Comparison of ENCODE assay signal across 17 mouse cellular contexts in the genomic region with DNA sequence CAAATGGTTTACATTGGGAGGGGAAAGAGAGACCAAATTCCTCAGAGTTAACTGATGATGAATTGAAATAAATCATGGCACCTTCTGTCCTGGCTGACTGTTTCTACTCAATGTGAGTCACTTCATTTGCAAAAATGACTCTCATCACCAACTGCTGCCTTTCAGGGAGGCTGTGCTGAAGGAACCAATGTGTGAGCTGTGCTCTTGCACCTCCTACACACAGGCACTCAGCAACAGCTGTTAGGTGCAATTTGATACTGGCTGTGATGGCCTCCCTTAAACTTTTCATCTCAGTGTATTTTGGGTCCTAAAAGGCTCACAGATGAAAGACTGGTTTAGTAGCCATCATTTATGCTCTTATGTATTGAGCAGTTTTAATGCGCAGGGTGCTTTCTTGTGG.
DNase-seq lines count a peak whose midpoint lies in the region; ATAC-seq lines count a peak whose summit lies in the region.
"Had no signal": no experiment of that assay in that cellular context is flagged by ENCODE, and none has a peak within 500 bp of the region (broad histone marks: within the 10 kb centered on the region; RNA-seq: fewer than 3 reads in every experiment).

No protein-coding gene starts in this region.

- no peak overlapping the region for H3K4me3 ChIP-seq in kidney, embryonic 16.5 days (ENCODE audit: low read length)
- H3K4me3 ChIP-seq: heart, embryonic 15.5 days; neural tube, embryonic 12.5 days had no signal

- peak; percentile 71 for ATAC-seq in kidney, embryonic 16.5 days (ENCODE audit: low FRiP score, low TSS enrichment)
- ATAC-seq: hindbrain, postnatal 0 days had no signal

- H3K27ac ChIP-seq in kidney, embryonic 16.5 days (ENCODE audit: low read length) = no peak overlapping the region
- H3K27ac ChIP-seq: heart, embryonic 15.5 days; hindbrain, postnatal 0 days; neural tube, embryonic 12.5 days; stomach, postnatal 0 days had no signal

- 66% methylated on average over 1 of the region's 1 CpGs for WGBS in kidney, embryonic 16.5 days

- DNase-seq in kidney, postnatal 25 days = no peak
- peak; percentile 84 to 87 for DNase-seq in frontal cortex, adult 2 months (ENCODE audit: extremely low spot score in 1 of 2, low spot score in 1 of 2)
- DNase-seq in left cerebral cortex, adult 8-10 months (ENCODE audit: low spot score in 2 of 2) = peak; percentile 17 to 84
- DNase-seq in right cerebral cortex, postnatal 25 days = peak; percentile 66
- DNase-seq in urinary bladder, postnatal 14 days (ENCODE audit: low spot score) = no peak
- DNase-seq in T-cell, adult 2 months (ENCODE audit: low spot score) = no peak
- no peak for DNase-seq in urinary bladder, postnatal 36 days (ENCODE audit: low spot score in 2 of 2)
- DNase-seq: adrenal gland, adult 2 months; cerebellum, adult 11 months; gastrocnemius, postnatal 25 days; kidney, postnatal 4 days; lung, embryonic 14.5 days had no signal

- no peak overlapping the region for H3K9ac ChIP-seq in kidney, embryonic 16.5 days (replicated peaks; ENCODE audit: low read length)
- H3K9ac ChIP-seq: heart, embryonic 15.5 days; lung, embryonic 14.5 days; neural tube, embryonic 12.5 days had no signal

- H3K4me2 ChIP-seq in kidney, embryonic 16.5 days (replicated peaks; ENCODE audit: low read depth, low read length) = no peak overlapping the region
- H3K4me2 ChIP-seq: heart, embryonic 15.5 days; lung, embryonic 14.5 days; neural tube, embryonic 12.5 days had no signal

- H3K4me1 ChIP-seq in kidney, embryonic 16.5 days (ENCODE audit: insufficient read depth, low read length) = no peaks in the 10 kb centered on the region
- H3K4me1 ChIP-seq: heart, embryonic 15.5 days; neural tube, embryonic 12.5 days had no signal

- no peaks in the 10 kb centered on the region for H3K9me3 ChIP-seq in kidney, embryonic 16.5 days (ENCODE audit: low read length)
- H3K9me3 ChIP-seq: heart, embryonic 15.5 days; neural tube, embryonic 12.5 days had no signal

- no peaks in the 10 kb centered on the region for H3K36me3 ChIP-seq in kidney, embryonic 16.5 days (ENCODE audit: insufficient read depth, low read length)
- H3K36me3 ChIP-seq: heart, embryonic 15.5 days; neural tube, embryonic 12.5 days had no signal

- H3K27me3 ChIP-seq in kidney, embryonic 16.5 days (ENCODE audit: insufficient read depth, low read length) = no peaks in the 10 kb centered on the region
- H3K27me3 ChIP-seq: heart, embryonic 15.5 days; neural tube, embryonic 12.5 days had no signal

Comparison
In these comparisons a context has a peak if more than half of its experiments do, and no peak if none do; other contexts are left out.
1. DNase-seq: peak in frontal cortex, adult 2 months (2 of 2), left cerebral cortex, adult 8-10 months (2 of 2) and right cerebral cortex, postnatal 25 days (single experiment); none in kidney, postnatal 25 days (0 of 2), urinary bladder, postnatal 14 days (single experiment), T-cell, adult 2 months (single experiment) and urinary bladder, postnatal 36 days (0 of 2).